Mouse (Mus musculus): ENCODE results near the gene Vmn1r93. TPM values are rescaled to one million over a fixed set of nuclear protein-coding genes. Genes with fewer than 3 reads are reported as not detected.
"Not testable (repeated sequence)": the region's sequence is repeated elsewhere in the genome, so short reads cannot be mapped to it uniquely, and the experiment has no call there.

Vmn1r93 gene
- total RNA-seq (2021): not detected

- intact Hi-C loops (cut with DNase I); DNase-seq (ENCODE audit: extremely low spot score in 1 of 2, low spot score in 2 of 2): not testable (repeated sequence)
Measured at GRCm38 (mm10) chr7:20138988-20139387, at the start of gene Vmn1r93. Gene Vmn1r93, minus strand, starts transcription at chr7:20139088.

GRCm38 (mm10) chr7:20168277-20168676, 29.4 kb upstream of the Vmn1r93 start, which contains the start of gene Vmn1r94:
Gene Vmn1r94, minus strand, starts transcription at chr7:20168377.
- DNase-seq (ENCODE audit: extremely low spot score in 1 of 2, low spot score in 2 of 2); intact Hi-C loops (cut with DNase I): not testable (repeated sequence)

GRCm38 (mm10) chr7:20122479-20122878, 16.4 kb downstream of the Vmn1r93 start, which contains the start of gene Gm16442:
Gene Gm16442, minus strand, starts transcription at chr7:20122579.
- DNase-seq (ENCODE audit: extremely low spot score in 1 of 2, low spot score in 2 of 2); intact Hi-C loops (cut with DNase I): not testable (repeated sequence)

- DNase-seq (ENCODE audit: extremely low spot score in 1 of 2, low spot score in 2 of 2); intact Hi-C loops (cut with DNase I): not testable (repeated sequence)
Measured at GRCm38 (mm10) chr7:20099380-20099779, 39.5 kb downstream of the Vmn1r93 start, which contains the start of gene Vmn1r91. Gene Vmn1r91, plus strand, starts transcription at chr7:20099680.

Other genes with a start within 250 kb of the Vmn1r93 start
- 10 to 100 TPM in 1 of 2 experiments, 1 to 10 TPM in 1; 9.8 to 14.1 TPM for gene Pvr, start 217.9 kb downstream of the Vmn1r93 start, total RNA-seq (2021)
- not detected for gene Igsf23, start 188.3 kb downstream of the Vmn1r93 start, total RNA-seq (2021)
- not detected for gene Ceacam20, start 173.7 kb downstream of the Vmn1r93 start, total RNA-seq (2021)
- gene Nlrp9b, start 147.6 kb downstream of the Vmn1r93 start, total RNA-seq (2021): not detected
- gene Vmn1r91, start 39.4 kb downstream of the Vmn1r93 start, total RNA-seq (2021): not detected
- not detected for gene Gm16442, start 16.5 kb downstream of the Vmn1r93 start, total RNA-seq (2021)
- not detected for gene Vmn1r94, start 29.3 kb upstream of the Vmn1r93 start, total RNA-seq (2021)
- not detected for gene Vmn1r95, start 54.6 kb upstream of the Vmn1r93 start, total RNA-seq (2021)
- not detected for gene Gm6164, start 66.5 kb upstream of the Vmn1r93 start, total RNA-seq (2021)
- gene Gm4498, start 94.7 kb upstream of the Vmn1r93 start, total RNA-seq (2021): not detected
- not detected for gene Gm5890, start 123.7 kb upstream of the Vmn1r93 start, total RNA-seq (2021)
- not detected for gene Gm4133, start 195.0 kb upstream of the Vmn1r93 start, total RNA-seq (2021)
- gene Gm5728, start 236.3 kb upstream of the Vmn1r93 start, total RNA-seq (2021): not detected

Data from left cerebral cortex, postnatal 10 days (tissue).